Mouse (Mus musculus): ENCODE measurements around the gene Dnajc25.

The Dnajc25 gene

DNA sequence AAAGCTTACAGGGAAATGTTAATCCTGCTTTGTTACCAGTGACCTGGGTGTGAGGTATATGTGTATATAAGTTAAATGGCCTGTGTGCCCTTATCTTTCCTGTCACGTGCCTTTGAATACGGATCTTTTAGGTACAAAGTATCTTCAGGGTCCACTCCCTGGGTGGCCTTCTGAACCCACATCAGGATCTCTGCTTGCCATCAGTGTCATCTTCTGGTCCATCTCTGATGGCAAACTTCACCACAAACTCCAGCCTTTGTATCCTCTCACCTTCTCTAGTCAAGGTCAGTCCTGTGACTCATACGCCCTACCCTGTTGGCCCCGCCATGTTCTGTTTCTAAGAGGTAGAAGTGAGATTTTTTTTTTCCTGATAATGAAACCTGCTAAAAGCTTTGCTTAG is at the start of gene Dnajc25:
Gene Dnajc25 (plus strand): TSS at position 301 of the 400 bp plus-strand sequence.
- no peak for TF ChIP-seq GATA4 (IDR thresholded peaks at IDR 0.05; ENCODE audit: insufficient replicate concordance, low read length)

DNA sequence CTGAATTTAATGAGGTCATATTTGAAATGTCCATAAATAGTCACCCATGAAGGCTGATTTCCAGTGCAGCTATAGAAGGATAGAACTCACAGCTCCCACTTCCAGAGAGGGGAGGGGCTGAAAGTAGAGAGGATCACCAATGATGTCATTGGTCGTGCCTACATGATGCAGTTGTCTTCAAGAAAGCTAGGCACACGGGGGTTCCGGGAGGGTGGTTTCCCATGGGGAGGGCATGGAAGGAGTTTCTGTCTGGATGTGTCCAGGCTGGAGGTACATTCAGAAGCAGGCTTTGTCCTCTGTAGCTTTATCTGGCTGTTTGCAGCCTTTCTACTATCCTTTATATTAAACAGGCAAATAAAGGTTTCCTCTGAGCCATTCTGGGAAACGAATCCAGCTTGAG is 46.5 kb upstream of the Dnajc25 start:
- TF ChIP-seq GATA4 (IDR thresholded peaks at IDR 0.05; ENCODE audit: insufficient replicate concordance, low read length): no peak

DNA sequence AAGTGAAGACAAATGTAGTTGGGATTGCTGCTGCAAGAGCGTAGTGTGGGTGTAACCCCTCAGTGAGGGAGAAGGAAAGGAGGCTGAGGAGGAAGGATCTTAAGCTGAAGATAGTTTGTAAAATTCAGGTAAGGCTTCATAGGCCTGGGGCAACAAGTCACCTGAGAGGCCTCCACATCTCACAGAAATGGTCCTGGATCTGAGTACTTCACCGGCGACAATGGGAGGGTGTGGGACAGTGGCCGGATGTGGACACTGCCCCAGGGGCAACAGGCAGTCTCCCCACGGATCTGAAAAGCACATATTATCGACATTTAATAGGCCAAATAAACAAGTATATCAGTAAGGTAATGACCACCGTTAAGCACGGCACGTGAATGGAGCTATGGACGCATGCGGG is 42.2 kb upstream of the Dnajc25 start:
- TF ChIP-seq GATA4 (IDR thresholded peaks at IDR 0.05; ENCODE audit: insufficient replicate concordance, low read length): no peak

DNA sequence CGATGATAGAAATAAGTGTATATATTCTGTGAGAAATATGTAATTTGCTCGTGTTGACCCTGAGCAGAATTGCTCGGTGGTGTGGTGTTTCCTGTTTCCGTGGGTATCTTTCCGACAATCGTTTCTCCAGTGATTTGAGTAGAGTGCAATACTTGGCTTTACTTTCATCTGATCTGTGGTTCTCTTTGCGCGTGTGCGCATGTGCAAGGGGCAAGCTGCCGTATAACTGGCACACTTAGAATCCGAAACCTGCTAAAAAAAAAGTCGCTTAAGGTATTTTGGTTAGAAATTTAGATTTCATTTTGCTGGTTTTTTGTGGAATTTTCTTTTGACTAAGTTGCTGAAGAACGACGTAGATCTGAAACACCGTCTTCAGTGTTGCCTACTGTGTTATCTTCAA is 33.1 kb upstream of the Dnajc25 start:
- no peak for TF ChIP-seq GATA4 (IDR thresholded peaks at IDR 0.05; ENCODE audit: insufficient replicate concordance, low read length)

DNA sequence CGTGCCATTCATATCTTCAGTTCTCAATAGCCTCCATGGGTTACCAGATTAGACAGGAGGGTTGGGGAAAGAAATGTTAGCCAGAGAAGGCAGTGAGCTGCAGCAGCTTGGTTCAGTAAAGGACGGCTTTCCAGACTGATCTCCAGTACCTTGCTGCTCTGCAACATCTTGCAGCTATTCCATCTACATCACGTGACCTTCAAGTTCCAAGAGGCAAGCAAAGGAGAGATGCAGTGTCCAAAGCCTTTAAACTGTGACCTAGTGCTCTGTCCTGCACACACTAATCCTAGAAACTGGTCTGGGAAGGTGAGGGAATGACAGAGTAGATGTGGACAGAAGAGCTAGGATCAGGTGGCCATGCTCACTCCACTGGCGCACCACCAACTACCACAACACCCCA is 31.6 kb upstream of the Dnajc25 start:
- no peak for TF ChIP-seq GATA4 (IDR thresholded peaks at IDR 0.05; ENCODE audit: insufficient replicate concordance, low read length)

DNA sequence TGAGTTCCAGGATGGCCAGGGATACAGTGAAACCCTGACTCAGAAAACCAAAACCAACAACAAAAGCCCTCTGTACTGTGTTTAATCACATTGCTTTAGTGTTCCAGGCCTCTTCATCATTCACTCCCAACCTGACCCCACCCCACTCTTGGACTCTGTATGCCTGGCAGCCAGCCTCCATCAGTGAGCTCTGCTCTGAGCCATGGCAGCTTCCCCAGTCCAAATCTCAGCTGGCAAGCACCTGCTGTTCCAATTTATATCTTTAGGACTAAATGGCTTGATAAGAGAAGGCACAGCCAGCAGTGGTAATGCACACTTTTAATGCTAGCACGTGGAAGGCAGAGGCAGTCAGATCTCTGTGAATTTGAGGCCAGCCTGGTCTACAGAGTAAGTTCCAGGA is 29.7 kb upstream of the Dnajc25 start:
- TF ChIP-seq GATA4 (IDR thresholded peaks at IDR 0.05; ENCODE audit: insufficient replicate concordance, low read length): no peak

DNA sequence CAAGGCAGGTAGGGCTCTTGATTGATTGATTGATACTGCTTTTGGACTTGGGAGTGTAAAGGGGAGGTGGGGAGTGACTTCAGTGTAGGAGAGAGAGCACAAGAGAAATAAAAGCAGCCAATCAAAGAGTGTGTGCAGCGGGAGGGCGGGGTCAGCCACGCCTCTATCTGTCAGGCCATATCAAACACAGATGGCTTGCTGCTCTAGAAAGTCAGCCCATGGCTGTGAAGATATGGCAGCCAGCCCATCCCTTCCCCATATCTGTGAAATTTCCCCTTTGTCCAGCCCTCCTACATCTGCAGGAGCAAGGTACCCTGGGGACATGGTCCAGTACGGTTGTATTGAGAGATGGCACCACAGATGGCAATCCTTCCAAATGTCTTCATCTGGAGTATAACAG is 24.2 kb upstream of the Dnajc25 start:
- no peak for TF ChIP-seq GATA4 (IDR thresholded peaks at IDR 0.05; ENCODE audit: insufficient replicate concordance, low read length)

DNA sequence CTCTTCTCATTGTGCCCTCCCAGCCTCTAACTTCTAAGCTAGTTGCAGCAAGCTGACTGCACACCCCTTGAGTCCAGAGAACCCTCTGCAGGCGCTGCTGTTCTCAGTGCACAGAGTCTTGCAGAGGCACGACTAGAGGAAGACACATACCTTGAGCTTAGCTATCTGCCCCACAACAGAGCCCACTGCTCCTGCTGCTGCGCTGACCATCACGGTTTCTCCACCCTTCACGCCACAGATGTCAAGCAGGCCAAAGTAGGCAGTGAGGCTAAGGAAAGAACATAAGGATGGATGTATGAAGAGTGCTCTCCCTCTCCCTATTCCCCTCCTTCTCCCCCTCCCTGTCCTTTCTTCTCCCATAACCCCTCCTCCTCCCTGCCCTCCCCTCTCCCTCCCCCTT is 19.2 kb upstream of the Dnajc25 start:
- TF ChIP-seq GATA4 (IDR thresholded peaks at IDR 0.05; ENCODE audit: insufficient replicate concordance, low read length): no peak

DNA sequence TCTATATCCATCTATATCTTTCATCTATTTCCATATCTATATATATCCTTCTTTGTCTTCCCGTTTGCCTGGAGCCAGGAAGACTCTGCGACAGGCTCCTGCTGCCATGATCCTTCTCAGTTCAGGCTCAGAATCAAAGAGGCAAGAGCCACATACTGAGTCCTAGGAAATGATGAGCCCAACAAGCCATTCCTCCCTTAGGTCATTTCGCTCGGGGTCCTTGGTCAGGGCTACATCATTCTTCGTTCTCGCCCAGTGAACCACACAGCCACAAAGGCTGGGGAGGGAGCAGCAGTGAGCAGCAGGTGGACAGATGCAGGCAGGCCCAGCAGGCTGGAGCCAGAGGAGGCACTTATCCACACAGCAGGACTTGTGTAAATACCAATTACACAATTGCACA is 13.4 kb upstream of the Dnajc25 start:
- TF ChIP-seq GATA4 (IDR thresholded peaks at IDR 0.05; ENCODE audit: insufficient replicate concordance, low read length): no peak

DNA sequence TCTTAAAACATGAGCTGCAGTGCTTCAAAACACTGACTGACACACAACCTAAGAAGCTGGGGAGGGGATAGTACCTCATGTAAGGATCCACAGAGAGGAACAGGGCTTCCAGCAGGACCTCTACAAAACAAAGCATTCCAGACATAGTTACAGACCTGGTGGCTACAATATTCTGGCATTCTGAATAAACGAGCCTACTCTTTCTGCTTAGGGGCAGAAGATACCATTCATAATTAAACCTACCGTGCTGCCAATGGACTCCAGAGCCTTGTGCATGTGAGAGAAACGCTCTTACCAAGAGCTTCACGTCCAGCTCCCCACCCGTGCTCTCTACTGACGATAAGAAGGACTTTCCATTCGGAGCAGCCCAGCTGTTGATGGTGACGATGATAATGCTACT is 12.1 kb upstream of the Dnajc25 start:
- no peak for TF ChIP-seq GATA4 (IDR thresholded peaks at IDR 0.05; ENCODE audit: insufficient replicate concordance, low read length)

DNA sequence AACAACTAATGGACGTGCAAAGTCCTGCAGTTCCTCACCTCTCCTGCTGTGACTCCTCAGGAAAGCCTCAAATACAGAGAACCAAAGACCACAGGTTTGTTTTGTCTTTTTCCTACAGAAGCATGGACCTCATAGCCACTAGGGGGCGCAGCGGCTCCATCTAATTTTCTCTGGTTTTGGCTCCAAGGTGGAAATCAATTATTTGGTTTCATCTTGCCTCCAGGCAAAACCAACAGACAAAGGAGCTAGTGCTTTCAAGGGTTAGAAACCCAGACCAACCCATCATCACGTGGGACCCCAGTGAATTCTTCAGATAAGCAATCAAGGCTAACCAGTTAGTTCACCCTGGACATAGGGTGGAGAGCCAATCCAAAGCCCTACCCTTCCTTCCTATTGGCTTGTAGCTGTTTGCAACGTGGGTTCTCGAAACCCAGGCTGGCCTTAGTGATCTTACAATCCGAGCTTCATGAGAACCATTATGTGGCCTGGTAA is 9.7 kb upstream of the Dnajc25 start:
- no peak for TF ChIP-seq GATA4 (IDR thresholded peaks at IDR 0.05; ENCODE audit: insufficient replicate concordance, low read length)

DNA sequence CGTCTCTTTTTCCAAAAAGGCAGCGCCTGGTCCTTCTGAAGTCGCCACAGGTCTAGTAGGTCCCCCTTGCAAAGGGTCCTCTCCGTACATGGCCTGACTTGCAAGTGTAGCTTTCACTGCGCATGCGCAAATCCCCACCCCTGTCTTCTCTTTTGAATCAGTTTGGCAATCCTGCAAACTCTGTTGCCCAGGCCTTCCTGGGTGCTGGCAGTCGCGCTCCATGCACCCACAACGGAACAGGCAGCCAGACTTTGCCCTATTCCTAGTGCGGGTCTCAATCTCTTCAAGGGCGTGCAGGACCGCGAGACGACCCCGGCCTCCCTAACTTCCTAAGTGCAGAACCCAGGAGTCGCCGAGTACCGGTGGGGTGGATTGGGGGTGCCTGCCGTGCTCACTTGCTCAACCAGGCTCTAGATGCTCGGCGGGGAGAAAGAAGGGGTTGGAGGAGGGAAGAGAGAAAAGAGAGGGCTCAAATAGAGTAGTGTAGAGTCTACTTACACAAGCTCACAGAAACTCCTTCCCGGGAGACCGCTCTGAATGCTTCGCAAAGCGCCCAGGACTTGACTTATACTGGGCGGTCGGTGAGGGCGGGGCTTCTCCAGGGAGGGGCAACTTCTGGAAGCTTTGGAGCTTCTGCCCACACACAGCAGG is 8.2 kb upstream of the Dnajc25 start, which contains the start of gene Ptgr1:
Gene Ptgr1 (minus strand): TSS at position 580 of the 651 bp plus-strand sequence.
- no peak for TF ChIP-seq GATA4 (IDR thresholded peaks at IDR 0.05; ENCODE audit: insufficient replicate concordance, low read length)

DNA sequence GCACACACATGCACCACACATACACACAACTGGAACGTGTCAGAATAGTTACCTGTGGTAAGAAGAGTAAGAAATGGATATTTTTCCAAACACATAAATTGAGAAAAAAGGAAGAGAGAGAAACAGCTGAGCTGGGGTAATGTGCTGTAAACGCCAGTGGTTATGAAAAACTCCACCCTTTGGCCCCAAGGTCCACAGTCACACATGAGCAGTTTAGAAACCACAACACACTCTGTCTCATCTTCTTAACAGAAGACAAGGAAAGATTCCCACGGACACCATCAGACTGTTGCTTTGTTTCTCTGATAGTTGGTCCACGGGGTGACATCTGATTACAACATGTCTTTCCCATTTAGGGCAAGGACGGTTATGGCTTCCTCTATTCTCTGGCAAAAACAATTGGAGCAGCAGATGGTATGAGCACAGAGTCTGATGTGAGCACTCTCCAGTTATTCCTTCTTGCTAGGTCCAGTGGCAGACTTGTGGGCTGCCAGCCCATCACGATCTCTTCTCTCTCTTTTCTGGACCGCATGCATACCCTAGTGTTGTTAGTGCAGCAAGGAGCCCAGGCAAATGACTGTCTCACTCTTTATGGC is 5.5 kb upstream of the Dnajc25 start:
- no peak for TF ChIP-seq GATA4 (IDR thresholded peaks at IDR 0.05; ENCODE audit: insufficient replicate concordance, low read length)

DNA sequence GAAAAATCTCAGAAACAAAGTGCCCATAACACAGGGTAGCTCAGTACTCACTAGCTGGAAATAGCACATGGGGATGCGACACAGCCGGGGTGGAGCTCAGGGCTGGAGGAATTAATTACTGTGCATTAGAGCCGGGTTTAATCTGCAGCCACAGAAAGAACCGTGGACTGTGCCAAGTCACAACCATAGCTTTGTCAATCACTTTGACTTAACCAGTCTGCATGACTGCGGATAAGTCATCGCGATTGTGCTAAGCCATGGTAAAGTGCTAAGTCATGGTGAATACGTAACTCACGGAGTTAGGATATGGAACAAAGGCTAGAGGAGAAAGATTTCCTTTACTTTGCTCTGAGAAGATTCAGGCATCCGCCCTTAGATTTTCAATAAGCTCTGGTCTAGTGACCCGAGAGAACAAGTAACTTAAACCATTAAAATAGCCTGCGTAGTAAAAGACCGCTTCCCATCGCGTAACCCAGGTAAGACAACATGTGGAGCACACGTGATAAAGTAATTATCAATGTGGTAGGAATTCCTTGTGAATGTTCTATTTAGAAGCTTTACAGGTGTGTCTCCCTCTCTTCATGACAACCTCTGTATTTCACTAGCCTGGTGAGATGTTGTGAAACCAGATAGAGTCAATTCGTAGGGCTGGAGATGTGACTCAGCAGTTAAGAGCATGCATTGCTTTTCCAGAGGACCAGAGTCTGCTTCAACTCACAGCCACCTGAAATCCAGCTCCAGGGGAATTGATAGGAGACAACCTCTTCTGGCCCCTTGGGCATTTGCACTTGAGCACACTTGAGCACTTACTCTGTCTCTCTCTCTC is 4.0 kb upstream of the Dnajc25 start:
- no peak for TF ChIP-seq GATA4 (IDR thresholded peaks at IDR 0.05; ENCODE audit: insufficient replicate concordance, low read length)

DNA sequence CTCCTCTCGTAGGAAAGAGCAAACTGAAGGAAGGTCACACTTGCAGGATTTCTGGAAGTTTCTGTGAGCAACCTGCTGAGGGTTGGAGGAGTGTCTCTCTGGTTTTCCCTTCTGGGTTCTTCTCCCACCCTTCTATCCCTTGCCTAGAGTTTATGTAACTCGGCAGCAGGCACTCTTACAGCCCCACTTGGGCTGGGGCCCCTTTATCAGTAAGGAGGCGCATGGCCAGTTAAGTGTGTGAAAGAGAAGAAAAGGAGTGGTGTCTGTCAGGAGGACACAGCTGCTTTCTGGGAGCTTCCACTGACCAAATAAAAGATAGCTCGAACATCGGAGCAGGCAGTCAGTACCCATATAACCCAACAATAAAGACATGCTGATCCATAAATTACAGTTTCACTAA is 2.7 kb upstream of the Dnajc25 start:
- TF ChIP-seq GATA4 (IDR thresholded peaks at IDR 0.05; ENCODE audit: insufficient replicate concordance, low read length): no peak

DNA sequence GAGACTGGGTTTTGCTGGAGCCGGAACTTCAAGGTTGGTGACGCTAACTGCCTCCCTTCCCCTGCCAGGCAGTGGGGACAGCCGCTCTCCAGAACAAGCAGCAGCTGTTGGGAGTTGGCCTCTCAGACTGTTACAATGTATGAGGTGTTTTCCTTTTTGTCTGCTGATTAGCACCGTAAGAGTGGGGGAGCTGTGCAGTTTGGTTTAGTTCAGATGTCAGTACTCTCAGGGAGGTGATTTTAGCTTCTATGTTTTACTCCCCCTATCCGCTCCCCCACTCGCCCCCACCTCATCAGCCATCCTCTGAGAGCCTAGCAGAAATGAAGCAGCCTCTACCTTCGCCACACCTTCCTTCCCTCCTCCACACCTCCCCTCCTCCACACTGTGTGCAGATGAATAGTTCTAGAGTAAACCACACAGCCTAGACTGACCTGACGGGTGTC is 410 bp downstream of the Dnajc25 start:
- no peak for TF ChIP-seq GATA4 (IDR thresholded peaks at IDR 0.05; ENCODE audit: insufficient replicate concordance, low read length)
